In the genomic region with DNA sequence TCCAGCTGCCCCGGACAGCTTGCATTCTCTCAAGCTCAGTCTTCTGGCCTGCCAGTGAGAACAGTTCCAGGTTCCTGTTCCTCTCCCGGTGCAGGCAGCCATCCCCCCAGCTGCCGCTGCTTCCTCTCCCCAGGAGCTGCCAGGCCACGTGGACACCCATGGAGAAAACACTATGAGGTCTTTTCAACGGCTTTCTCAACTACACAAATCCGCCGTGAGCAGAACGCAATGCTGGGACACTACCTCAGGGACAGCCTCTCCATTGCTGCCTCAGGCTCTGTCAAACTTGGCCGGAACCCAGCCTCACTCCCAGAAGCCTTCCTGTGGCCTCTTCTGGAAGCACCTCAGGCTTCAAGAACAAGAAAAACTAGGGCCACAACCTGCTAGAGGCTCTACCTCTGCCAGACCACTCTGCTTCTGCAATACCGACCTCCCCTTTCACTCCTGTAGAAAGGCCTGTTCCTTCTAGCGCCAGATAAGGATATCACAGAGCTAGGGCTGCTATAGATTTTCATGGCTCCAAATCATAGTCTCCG, we compare ENCODE assay signal across 11 mouse cellular contexts. TPM values are rescaled to one million over a fixed set of nuclear protein-coding genes. Genes with fewer than 3 reads are reported as not detected.
DNase-seq lines count a peak whose midpoint lies in the region; ATAC-seq and TF ChIP-seq lines count a peak whose summit lies in the region.
"Had no signal": no experiment of that assay in that cellular context is flagged by ENCODE, and none has a peak within 500 bp of the region (broad histone marks: within the 10 kb centered on the region; RNA-seq: fewer than 3 reads in every experiment).

No protein-coding gene starts in this region.

- peak overlapping the region; percentile 63 for H3K27ac ChIP-seq in heart, adult 2 months
- H3K27ac ChIP-seq: liver, embryonic 14.5 days had no signal

- intact Hi-C loops in heart, adult 2 months (cut with DNase I), result loop anchor here (5.0 kb wide), 1 partner anchor 50 kb away; no protein-coding TSS in a partner anchor

- 33% methylated on average over 12 of the region's 12 CpGs for WGBS in heart, adult 2 months

- H3K4me3 ChIP-seq in heart, adult 2 months, result no peak overlapping the region
- H3K4me3 ChIP-seq: erythroblast, embryonic 14.5 days had no signal

- no peaks in the 10 kb centered on the region for H3K27me3 ChIP-seq in heart, adult 2 months (ENCODE audit: control insufficient read depth, insufficient read depth, low read length)

- TF ChIP-seq CTCF in heart, adult 2 months (IDR thresholded peaks at IDR 0.05), result no peak

- no peaks in the 10 kb centered on the region for H3K79me2 ChIP-seq in heart, adult 2 months (replicated peaks; ENCODE audit: control insufficient read depth, insufficient read depth, low read length)

- TF ChIP-seq EP300 in heart, adult 2 months (IDR thresholded peaks at IDR 0.05; ENCODE audit: insufficient read depth, low read depth, low read length), result no peak

- H3K36me3 ChIP-seq in heart, adult 2 months (ENCODE audit: control insufficient read depth, insufficient read depth, low read length), result no peaks in the 10 kb centered on the region

- ATAC-seq in monocyte, adult 5-6 weeks (replicated peaks; ENCODE audit: insufficient number of reproducible peaks, low FRiP score, low TSS enrichment, poor library complexity, severe bottlenecking), result peak; percentile 72

- H3K4me1 ChIP-seq in heart, adult 2 months (ENCODE audit: control insufficient read depth, insufficient read depth, low read length), result no peaks in the 10 kb centered on the region; the same call in 1 of the 2 replicates

- DNase-seq in kidney, postnatal 14 days, result peak; percentile 6
- DNase-seq in kidney, adult 11 months, result no peak
- peak; percentile 43 to 54 for DNase-seq in heart, adult 2 months
- peak; percentile 21 for DNase-seq in liver
- DNase-seq in frontal cortex, postnatal 10 days (ENCODE audit: low spot score in 2 of 2), result no peak
- no peak for DNase-seq in left cerebral cortex, adult 11 months (ENCODE audit: low spot score)
- DNase-seq: cerebellum, adult 9-11 months; thymus, postnatal 25 days had no signal

- H3K9ac ChIP-seq in heart, adult 2 months (ENCODE audit: low read depth, low read length), result no peak overlapping the region
- H3K9ac ChIP-seq: liver, embryonic 14.5 days had no signal

- TF ChIP-seq POLR2A in heart, adult 2 months (IDR thresholded peaks at IDR 0.05; ENCODE audit: insufficient read depth, low read depth, low read length), result no peak

RNA-seq across cellular contexts. Expression of a gene that starts 12.5 kb away (rescaled TPM):
- total RNA-seq in heart, adult 2 months (2021), result 10 to 100 TPM; 25.1 to 29.6 TPM
- 25.6 and 33.6 TPM in 2 replicates for polyA plus RNA-seq in heart, adult 2 months (2012; rRNA removed)
- 2.6 to 6.0 TPM (median 4.1 TPM) in 3 replicates for total RNA-seq in monocyte, adult 5-6 weeks (2017)

Comparison
In these comparisons a context has a peak if more than half of its experiments do, and no peak if none do; other contexts are left out.
1. DNase-seq: peak in kidney, postnatal 14 days (single experiment), heart, adult 2 months (2 of 2) and liver (single experiment); none in kidney, adult 11 months (single experiment), frontal cortex, postnatal 10 days (0 of 2) and left cerebral cortex, adult 11 months (single experiment).